Mouse (Mus musculus) monocyte, adult 5-6 weeks (primary cell): ENCODE results near the gene Ranbp2. TPM values are rescaled to one million over a fixed set of nuclear protein-coding genes. Genes with fewer than 3 reads are reported as not detected.
"Not testable (repeated sequence)": the region's sequence is repeated elsewhere in the genome, so short reads cannot be mapped to it uniquely, and the experiment has no call there.

Experiments
- ATAC-seq: fragments of 153-309, 156-312 bp; replicated peaks from 2 replicates; pipeline ENCODE4 v1.8.0; 2017; ENCODE audit warnings: mild to moderate bottlenecking; ENCODE audit not compliant: low TSS enrichment, insufficient number of reproducible peaks, severe bottlenecking, poor library complexity, low FRiP score
- total RNA-seq: library from RNA; stranded (forward); fragments of 200-1000, 200-491, 200-594 nt; gene quantifications from 3 replicates; pipeline ENCODE4 v1.2.3, GENCODE M21; 2017

Gene Ranbp2
- total RNA-seq, 1 experiment from 2014 or later = 156 TPM

DNA sequence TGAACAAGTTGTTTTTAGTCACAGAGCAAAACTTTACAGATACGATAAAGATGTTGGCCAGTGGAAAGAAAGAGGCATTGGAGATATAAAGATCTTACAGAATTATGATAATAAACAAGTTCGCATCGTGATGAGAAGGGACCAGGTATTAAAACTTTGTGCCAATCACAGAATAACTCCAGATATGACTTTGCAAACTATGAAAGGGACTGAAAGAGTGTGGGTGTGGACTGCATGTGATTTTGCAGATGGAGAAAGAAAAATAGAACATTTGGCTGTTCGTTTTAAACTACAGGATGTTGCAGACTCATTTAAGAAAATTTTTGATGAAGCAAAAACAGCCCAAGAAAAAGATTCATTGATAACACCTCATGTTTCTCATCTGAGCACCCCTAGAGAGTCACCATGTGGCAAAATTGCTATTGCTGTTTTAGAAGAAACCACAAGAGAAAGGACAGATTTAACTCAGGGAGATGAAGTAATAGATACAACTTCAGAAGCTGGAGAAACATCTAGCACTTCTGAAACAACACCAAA lies 33.3 kb downstream of the Ranbp2 start:
- no peak for ATAC-seq

DNA sequence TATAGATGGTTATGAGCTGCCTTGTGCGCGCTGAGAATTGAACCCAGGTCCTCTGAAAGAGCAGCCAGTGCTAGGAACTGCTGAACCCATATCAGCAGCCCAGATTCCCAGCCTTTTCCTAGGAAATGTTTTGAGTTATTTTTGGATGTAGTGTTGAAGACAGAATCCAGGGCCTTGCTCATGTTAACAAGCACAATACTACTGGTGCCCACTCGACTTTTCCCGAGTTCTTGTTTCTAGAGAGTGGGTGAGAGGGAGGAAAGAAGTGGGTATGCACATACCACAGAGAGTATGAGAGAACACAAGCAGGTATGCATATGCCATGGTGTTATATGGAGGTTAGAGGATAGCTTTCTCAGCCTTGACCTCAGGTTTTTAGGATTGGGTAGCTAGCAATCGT lies 44.3 kb downstream of the Ranbp2 start:
- no peak for ATAC-seq

- no peak for ATAC-seq
These were observed 48.9 kb downstream of the Ranbp2 start for GRCm38 (mm10) chr10:58495637-58496036.

GRCm38 (mm10) chr10:58496732-58497131 lies 50.0 kb downstream of the Ranbp2 start:
- no peak for ATAC-seq

GRCm38 (mm10) chr10:58497320-58498284 lies 50.9 kb downstream of the Ranbp2 start, which contains the start of gene Ccdc138:
Ccdc138 (plus strand) TSS chr10:58497948.
- ATAC-seq = peak; percentile 96

DNA sequence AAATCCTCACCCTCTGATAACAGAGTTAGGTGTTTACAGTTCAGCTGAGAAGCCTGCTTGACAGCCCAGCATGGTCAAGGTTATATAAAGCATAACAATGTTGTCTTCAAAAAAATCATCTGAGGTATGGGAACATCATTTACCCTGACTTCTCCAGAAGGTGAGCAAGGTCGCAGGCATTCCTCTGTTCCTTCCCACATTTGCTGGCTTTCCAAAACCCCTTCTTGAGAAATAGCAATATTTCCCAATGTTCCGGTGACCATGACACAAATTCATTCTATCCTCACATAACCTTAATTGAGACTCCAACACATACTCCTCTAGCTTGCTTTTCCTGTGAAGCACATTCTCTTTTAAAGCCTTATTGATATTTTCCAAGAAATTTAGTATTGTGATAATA lies 51.8 kb downstream of the Ranbp2 start:
- no peak for ATAC-seq

DNA sequence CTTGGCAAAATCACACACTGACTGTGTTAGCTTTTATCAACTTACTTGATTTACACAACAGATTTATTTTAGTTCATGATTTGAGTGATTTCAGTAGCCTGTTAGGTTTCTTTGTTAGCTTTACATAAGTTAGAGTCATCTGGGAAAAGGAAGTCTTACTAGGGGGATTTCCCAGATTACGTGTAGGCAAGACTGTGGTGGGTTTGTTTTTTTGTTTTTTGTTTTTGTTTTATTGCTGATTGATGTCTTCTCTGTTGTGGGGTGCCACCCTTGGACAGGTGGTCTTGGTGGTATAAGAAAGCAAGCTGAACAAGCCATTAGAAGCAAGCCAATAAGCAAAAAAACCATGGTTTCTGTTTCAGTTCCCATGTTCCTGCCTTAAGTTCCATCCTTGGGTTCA lies 82.6 kb downstream of the Ranbp2 start:
- no peak for ATAC-seq

GRCm38 (mm10) chr10:58530896-58531790 lies 84.4 kb downstream of the Ranbp2 start:
- ATAC-seq = no peak

- ATAC-seq = no peak
These were observed 85.5 kb downstream of the Ranbp2 start for GRCm38 (mm10) chr10:58532177-58532576.

DNA sequence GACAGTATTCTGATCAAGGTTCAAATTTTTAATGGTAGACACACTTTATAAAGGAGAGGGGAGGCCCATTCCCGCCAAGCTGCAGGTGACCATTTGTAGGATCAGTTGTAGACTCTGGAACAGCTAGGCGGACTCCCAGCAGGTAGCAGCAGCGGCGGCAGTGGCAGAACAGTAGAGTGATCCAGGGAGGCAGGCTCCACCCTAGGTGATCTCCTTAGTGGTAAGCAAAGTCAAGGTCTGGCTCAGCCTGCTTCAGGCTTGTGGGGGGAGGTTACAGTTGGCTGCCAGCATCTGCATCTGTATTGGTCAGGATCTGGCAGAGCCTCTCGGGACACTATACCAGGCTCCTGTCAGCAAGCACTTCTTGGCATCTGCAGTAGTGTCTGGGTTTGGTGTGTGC lies 89.6 kb downstream of the Ranbp2 start:
- ATAC-seq = not testable (repeated sequence)

GRCm38 (mm10) chr10:58540613-58541012 lies 93.9 kb downstream of the Ranbp2 start:
- ATAC-seq = no peak

Other genes starting within 250 kb of the Ranbp2 start
- not detected in 3 replicates for gene AW822073, start 222.0 kb upstream of the Ranbp2 start, total RNA-seq
- not detected in 3 replicates for gene Duxf3, start 214.2 kb upstream of the Ranbp2 start, total RNA-seq
- 0.19 to 0.64 TPM in 2 of 3 replicates, not detected in the other for gene Gm4981, start 210.2 kb upstream of the Ranbp2 start, total RNA-seq
- 35.0 to 48.5 TPM (median 37.9 TPM) in 3 replicates for gene Gcc2, start 191.4 kb upstream of the Ranbp2 start, total RNA-seq
- gene Lims1, start 123.5 kb upstream of the Ranbp2 start, total RNA-seq = 106 to 148 TPM (median 112 TPM) in 3 replicates
- gene Ccdc138, start 51.0 kb downstream of the Ranbp2 start, total RNA-seq = 1.4 to 1.9 TPM (median 1.9 TPM) in 3 replicates
- gene Edar, start 228.7 kb downstream of the Ranbp2 start, total RNA-seq = not detected in 3 replicates